Mouse (Mus musculus) olfactory bulb, adult 2 months (tissue): Measurements from ENCODE around the gene Tapt1. TPM values are rescaled to one million over a fixed set of nuclear protein-coding genes. Genes with fewer than 3 reads are reported as not detected.

ENCODE experiments used
- H3K27ac ChIP-seq: fragments of 200-500 bp; 2 replicates; pipeline ENCODE4 v1.5.1; 2012; ENCODE audit warnings: low read depth, low read length; ENCODE audit not compliant: insufficient read depth
- H3K4me1 ChIP-seq: fragments of 200-500 bp; 2 replicates; pipeline ENCODE4 v1.6.1; 2012; ENCODE audit warnings: low read length; ENCODE audit not compliant: control insufficient read depth, insufficient read depth
- H3K4me3 ChIP-seq: fragments of 200-500 bp; 2 replicates; pipeline ENCODE4 v1.5.1; 2012; ENCODE audit warnings: mild to moderate bottlenecking, low read depth, low read length, moderate library complexity; ENCODE audit not compliant: insufficient read depth
- CTCF ChIP-seq: fragments of 200-500 bp; IDR thresholded peaks from 2 replicates; pipeline ENCODE4 v1.5.1; 2012; ENCODE audit warnings: low read depth, mild to moderate bottlenecking, low read length, moderate library complexity; ENCODE audit not compliant: insufficient read depth
- POLR2A ChIP-seq: fragments of 200-500 bp; IDR thresholded peaks from 2 replicates; pipeline ENCODE4 v1.6.1; 2012; ENCODE audit warnings: mild to moderate bottlenecking, low read depth, low read length, moderate library complexity; ENCODE audit not compliant: insufficient read depth
- WGBS: fragments of 180-500 bp; shearing (Covaris S2); methylation state at CpG from one replicate; pipeline ENCODE4 v1.1.7; 2018; 5-methylcytosine and 5-hydroxymethylcytosine counted together
- polyA plus RNA-seq: library from polyadenylated mRNA; stranded (reverse); fragments of >200 nt; gene quantifications from 2 replicates; pipeline ENCODE4 v1.2.4, GENCODE M21; 2012; ENCODE audit warnings: low replicate concordance; ENCODE audit not compliant: missing spikeins, insufficient read depth, insufficient read length

Tapt1 gene
- polyA plus RNA-seq, 1 experiment, result not detected

DNA sequence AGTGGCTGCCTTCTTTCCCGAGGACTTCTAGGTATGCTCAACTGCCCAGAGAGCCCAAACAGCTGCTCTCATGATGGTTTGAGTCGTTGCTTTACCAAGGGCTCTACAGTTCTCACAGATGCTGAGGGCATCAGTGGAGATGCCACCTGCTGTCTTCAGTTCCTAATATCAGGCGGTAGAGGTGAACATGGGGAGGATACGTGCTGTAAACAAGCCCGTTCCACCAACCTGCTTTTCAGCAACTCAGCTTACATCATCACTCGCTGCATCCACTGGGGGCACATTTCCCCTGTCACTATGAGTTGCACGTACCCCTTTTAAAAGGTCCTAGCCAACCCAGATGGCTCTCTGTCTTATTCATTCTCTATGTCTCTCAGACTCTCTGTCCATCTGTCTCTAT lies 63.6 kb downstream of the Tapt1 start:
- no peak overlapping the region for H3K27ac ChIP-seq
- no peaks in the 10 kb centered on the region for H3K4me1 ChIP-seq
- no peak overlapping the region for H3K4me3 ChIP-seq
- WGBS, result 92% methylated on average over 7 of the region's 7 CpGs
- TF ChIP-seq CTCF, result no peak
- TF ChIP-seq POLR2A, result no peak

DNA sequence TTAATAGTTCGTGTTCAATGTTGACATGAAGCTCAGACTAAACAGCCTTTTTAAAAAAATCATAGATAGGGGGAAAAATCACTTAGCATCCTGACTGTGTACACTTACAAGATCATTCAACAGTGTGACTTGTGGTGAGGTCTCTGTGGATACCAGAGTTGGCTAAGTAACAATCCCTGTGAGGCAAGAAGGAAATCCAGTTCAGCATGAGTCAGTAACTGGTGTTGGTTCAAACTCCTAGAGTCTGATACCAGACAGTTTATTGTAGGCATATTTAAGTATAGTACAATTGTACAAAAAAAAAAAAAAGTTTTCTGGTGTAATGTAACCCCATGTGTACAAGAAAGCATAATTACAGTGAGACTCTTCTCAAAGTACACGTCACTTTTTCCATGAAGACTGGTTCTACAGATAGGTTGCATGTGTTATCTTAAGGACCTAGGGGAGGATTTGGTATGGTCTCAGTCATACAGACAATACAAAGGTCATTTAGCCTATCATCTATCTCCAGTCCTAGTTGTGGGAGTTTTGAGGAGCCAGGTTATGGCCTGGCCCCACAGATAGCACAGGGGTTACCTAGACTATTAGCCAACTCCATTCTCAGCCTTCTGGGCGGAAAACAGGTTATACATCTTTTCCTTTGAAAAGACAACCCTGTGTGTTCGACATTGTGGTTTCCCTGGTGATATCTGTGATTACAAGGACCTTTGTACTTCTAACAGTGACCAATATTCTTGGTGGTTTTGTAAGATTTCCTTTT lies 66.6 kb downstream of the Tapt1 start:
- H3K27ac ChIP-seq, result no peak overlapping the region
- no peak for TF ChIP-seq POLR2A
- TF ChIP-seq CTCF, result no peak
- no peak overlapping the region for H3K4me3 ChIP-seq
- 87% methylated on average over 4 of the region's 4 CpGs for WGBS
- no peaks in the 10 kb centered on the region for H3K4me1 ChIP-seq

DNA sequence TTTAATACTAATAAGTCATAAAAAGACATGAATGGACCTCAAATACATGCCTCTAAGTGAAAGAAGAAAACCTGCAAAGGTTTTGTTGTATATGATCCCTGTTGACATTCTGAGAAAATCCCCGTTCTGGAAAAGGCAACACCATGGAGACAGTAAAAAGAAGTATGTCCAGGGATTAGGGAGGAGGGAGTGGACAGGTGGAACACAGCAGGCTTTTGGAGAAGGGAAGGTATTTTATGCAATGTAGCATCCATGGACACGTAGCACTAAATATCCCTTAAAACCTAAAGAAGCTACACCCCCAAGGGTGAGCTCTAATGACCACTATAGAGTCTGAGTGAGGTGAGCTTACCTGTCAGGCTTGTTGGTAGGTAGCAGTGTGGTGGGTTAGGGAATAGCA lies 67.2 kb downstream of the Tapt1 start:
- Histone ChIP-seq H3K4me3 (no peak overlapping the region), H3K27ac (no peak overlapping the region), H3K4me1 (no peaks in the 10 kb centered on the region)
- TF ChIP-seq CTCF (no peak), POLR2A (no peak)
- 93% methylated on average over 2 of the region's 2 CpGs for WGBS

DNA sequence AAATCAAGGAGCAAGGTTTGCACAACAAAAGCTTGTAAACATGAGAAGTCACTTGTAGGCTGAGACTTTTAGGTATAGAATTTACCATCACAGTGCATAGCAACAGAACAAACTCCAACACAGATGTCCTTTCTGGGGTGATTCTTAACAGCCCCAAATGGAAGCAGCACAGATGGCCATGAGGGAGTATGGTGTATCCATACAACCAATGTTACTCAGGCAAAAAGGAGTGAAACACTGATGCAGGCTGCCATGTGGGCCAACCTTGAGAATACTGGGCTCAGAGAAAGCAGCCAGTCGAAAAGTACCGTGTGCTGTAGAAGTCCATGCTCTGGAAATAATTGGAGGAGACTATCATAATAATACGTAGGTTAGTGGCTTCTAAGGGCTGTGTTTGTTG lies 68.0 kb downstream of the Tapt1 start:
- 96% methylated on average over 3 of the region's 3 CpGs for WGBS
- H3K27ac ChIP-seq, result no peak overlapping the region
- H3K4me1 ChIP-seq, result no peaks in the 10 kb centered on the region
- no peak overlapping the region for H3K4me3 ChIP-seq
- TF ChIP-seq CTCF (no peak), POLR2A (no peak)

DNA sequence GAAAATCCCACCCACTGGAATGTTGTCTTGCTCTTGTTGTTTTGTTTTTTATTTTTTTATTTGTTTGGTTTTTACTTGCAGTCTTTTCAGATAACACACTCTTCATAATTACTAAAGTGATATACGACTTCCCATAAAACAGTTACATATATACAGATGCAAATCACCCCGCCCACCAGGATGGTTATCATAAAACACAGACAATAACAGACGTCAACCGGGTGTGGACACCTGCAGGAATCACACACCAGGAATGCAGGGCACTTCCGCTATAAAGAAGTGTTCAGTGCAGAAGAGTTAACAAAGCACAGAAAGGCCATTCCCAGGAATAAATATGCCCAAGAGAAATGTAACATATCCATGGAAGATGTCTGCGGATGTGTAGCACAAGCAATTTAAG lies 68.7 kb downstream of the Tapt1 start:
- H3K27ac ChIP-seq, result no peak overlapping the region
- H3K4me3 ChIP-seq, result no peak overlapping the region
- no peaks in the 10 kb centered on the region for H3K4me1 ChIP-seq
- TF ChIP-seq CTCF (no peak), POLR2A (no peak)
- 94% methylated on average over 6 of the region's 6 CpGs for WGBS

DNA sequence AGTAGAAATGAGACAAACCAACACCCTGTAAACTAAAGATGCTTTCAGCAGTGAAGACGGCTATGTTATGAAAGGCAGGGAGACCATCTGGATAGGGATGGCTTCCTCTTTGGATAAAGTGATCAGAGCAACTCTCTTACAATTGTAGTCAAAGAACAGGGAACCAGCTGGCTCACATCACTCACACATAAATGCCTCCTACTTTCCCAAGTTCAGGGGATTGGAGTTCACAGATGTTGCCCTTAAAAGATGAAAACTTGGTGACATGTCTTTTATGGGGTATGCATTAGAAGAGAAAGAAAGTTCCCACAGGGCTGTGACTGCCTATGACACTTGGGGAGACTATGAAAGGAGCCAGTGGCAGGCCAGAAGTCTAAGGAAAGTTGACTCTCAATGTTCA lies 73.4 kb downstream of the Tapt1 start:
- Histone ChIP-seq H3K4me1 (peaks cover 4% of the 10 kb centered on the region), H3K4me3 (no peak overlapping the region), H3K27ac (no peak overlapping the region)
- WGBS, result 83% methylated on average over 1 of the region's 1 CpGs
- TF ChIP-seq POLR2A, result no peak
- no peak for TF ChIP-seq CTCF

DNA sequence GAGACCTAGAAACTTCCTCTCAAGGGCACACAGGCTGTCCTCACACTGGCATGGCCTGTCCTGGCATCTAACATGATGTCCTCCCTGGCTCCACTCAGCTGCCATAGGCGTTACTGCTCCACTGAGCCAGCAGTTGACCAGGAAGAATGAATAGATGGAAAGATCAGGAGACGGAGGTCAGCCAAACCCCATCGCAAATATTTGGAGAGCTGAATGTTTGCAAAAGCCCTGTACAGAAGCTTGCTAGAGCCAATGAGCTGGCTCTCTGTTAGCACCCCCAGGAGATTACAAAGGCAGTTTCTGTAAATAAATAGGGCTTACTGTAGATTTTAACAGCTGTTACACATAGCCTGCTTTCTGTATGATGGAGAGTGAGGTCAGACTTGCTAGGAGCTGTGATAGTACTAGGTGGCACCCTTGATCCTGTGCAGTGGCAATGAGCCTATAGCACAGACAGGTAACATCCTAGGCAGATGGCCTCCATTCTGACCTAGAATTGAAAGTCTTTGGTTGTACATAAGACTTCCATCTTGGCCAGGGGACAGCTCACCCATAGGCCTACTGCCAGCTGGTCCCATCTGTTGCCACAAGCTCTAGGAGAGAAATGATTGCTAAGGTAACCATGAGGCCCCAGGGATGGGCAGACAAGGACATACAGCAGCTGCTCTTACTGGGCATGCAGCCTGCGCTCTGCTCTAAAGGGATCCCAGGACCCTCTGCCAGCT lies 74.9 kb downstream of the Tapt1 start:
- Histone ChIP-seq H3K27ac (no peak overlapping the region), H3K4me3 (no peak overlapping the region), H3K4me1 (peaks cover 12% of the 10 kb centered on the region)
- WGBS, result 79% methylated on average over 4 of the region's 4 CpGs
- TF ChIP-seq POLR2A, result no peak

DNA sequence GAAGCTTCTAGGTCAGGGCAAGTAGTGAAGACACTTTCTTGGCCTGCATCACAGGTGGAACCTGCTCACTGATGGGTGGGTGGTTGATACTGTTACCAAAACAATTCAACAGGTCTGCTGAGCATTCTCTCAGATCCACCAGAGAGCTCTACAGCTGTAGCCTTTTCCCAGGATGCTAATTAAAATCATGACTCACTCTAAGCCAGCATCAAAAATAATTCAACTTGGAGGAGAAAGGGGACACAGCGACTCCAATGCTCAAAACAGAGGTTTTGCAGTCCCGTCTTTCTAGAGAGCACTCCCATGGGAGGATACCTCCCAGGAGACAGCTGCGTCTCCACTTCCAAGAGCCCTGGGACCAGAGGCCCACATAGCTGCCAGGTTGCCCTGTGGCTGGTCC lies 78.7 kb downstream of the Tapt1 start:
- Histone ChIP-seq H3K27ac (peak overlapping the region; percentile 73), H3K4me1 (peaks cover 16% of the 10 kb centered on the region), H3K4me3 (no peak overlapping the region)
- TF ChIP-seq POLR2A (no peak), CTCF (no peak)
- 32% methylated on average over 3 of the region's 3 CpGs for WGBS
